Mouse (Mus musculus): ENCODE data around the gene Fam71d.

DNA sequence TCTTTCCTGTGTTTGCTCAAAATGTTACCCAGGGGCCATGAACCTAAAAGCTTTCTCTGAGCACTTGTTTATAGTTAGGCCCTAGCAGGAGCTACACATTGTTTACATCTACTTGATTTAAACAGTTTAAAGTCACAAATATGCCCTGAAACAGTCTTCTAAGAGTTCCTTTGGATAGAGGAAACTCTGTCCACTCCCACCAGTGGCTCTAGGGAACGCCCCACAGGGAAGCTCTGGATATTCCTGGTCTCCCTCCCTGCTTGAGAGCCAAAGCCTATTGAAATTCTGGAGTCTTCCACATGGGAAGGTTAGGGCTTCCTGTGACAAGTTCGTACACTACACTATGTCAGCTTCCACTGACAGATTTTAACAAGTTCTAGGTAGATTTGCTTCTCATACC is 48.3 kb downstream of the Fam71d start:
- TF ChIP-seq CTCF (IDR thresholded peaks at IDR 0.05; ENCODE audit: low read depth) (no peak), EP300 (optimal IDR thresholded peaks at IDR 0.05) (no peak)
